Comparison of ENCODE assay signal across 1 mouse cellular context in the genomic region with DNA sequence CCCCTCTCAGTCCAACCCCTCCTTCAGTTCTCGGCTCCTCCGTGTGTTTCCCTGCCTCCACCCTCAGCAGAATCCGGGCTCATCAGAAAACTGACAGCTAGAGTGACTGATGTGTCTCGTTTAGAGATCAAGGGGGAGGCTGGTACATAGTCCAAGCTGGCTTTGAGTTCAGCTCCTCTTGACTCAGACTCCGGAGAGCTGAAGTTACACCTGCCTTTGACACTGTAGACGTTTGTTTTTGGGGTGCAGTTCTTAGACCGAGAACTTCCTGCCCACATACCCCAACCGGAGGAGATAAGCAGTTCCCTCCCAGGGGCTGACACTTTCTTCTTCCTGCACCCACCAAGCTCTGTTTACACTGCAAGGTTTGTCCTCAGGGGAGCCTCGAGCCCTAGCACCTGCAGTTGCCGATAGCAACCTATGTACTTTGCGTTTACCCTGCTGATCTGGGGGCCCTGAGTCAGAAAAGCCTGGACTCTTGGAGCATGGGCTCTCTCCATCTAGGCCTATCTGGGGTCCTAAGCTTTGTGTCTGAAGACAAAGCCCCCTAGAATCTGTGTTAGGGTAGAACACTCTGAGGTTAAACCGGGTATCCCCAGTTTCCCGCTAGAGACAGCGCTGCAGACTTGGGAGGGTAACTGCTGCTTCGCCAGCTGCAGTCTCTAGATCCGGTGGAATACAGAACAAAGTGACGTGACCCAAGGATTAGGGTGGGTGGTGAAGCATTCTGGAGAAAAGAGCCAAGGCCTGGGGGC.
TF ChIP-seq lines count a peak whose summit lies in the region.

No protein-coding gene starts in this region.

TF ChIP-seq in MEL, 35 proteins besides CTCF, POLR2A, EP300 and RAD21 (continued from another document):
- TF ChIP-seq NELFE (IDR thresholded peaks at IDR 0.05; ENCODE audit: low read depth, low read length) (peak; percentile 57), BHLHE40 (IDR thresholded peaks at IDR 0.05; ENCODE audit: borderline replicate concordance, low read depth, low read length) (no peak), MAX (IDR thresholded peaks at IDR 0.05; ENCODE audit: low read length) (peak; percentile 57; the same call in 1 of the 2 replicates), GATA1 (IDR thresholded peaks at IDR 0.05; ENCODE audit: low read depth, low read length) (peak; percentile 89), USF2 (IDR thresholded peaks at IDR 0.05; ENCODE audit: borderline replicate concordance in 1 of 2, insufficient read depth in 1 of 2, low read depth in 1 of 2, low read length in 2 of 2) (no peak), CHD2 (IDR thresholded peaks at IDR 0.05; ENCODE audit: low read length) (no peak), POLR2AphosphoS2 (IDR thresholded peaks at IDR 0.05; ENCODE audit: low read length) (no peak; the same call in 1 of the 2 replicates), TBP (IDR thresholded peaks at IDR 0.05; ENCODE audit: low read depth, low read length) (peak; percentile 83), ELF1 (IDR thresholded peaks at IDR 0.05; ENCODE audit: low read depth, low read length) (no peak), ZKSCAN1 (IDR thresholded peaks at IDR 0.05; ENCODE audit: low read depth, low read length) (no peak), MAFK (IDR thresholded peaks at IDR 0.05; ENCODE audit: borderline replicate concordance, low read depth, low read length) (no peak), ZMIZ1 (IDR thresholded peaks at IDR 0.05; ENCODE audit: low read depth, low read length) (no peak; the same call in 1 of the 2 replicates), POLR2AphosphoS5 (IDR thresholded peaks at IDR 0.05; ENCODE audit: borderline replicate concordance, low read depth, low read length) (no peak), KAT2A (conservative IDR thresholded peaks at IDR 0.05; ENCODE audit: low read depth, low read length) (no peak), MEF2A (IDR thresholded peaks at IDR 0.05; ENCODE audit: extremely low read depth, insufficient replicate concordance, low read depth, low read length, poor library complexity, severe bottlenecking) (no peak), USF1 (IDR thresholded peaks at IDR 0.05; ENCODE audit: low read depth, low read length) (no peak), TCF12 (IDR thresholded peaks at IDR 0.05; ENCODE audit: low read depth, low read length) (peak; percentile 74), UBTF (IDR thresholded peaks at IDR 0.05; ENCODE audit: borderline replicate concordance, insufficient read depth, low read depth, low read length) (no peak), ETS1 (IDR thresholded peaks at IDR 0.05; ENCODE audit: low read depth, low read length) (peak; percentile 82), RCOR1 (IDR thresholded peaks at IDR 0.05; ENCODE audit: low read depth, low read length) (0 out of 2 replicates have a peak, but pooled peaks have one; percentile 34), CHD1 (IDR thresholded peaks at IDR 0.05; ENCODE audit: low read depth, low read length) (no peak), MXI1 (IDR thresholded peaks at IDR 0.05; ENCODE audit: low read depth, low read length) (peak; percentile 53; the same call in 1 of the 2 replicates), MYB (IDR thresholded peaks at IDR 0.05; ENCODE audit: low read depth, low read length) (no peak), MYC (IDR thresholded peaks at IDR 0.05; ENCODE audit: low read depth, low read length) (no peak), TAL1 (IDR thresholded peaks at IDR 0.05; ENCODE audit: low read length) (peak; percentile 63), GABPA (IDR thresholded peaks at IDR 0.05; ENCODE audit: low read depth, low read length) (no peak), SIN3A (IDR thresholded peaks at IDR 0.05; ENCODE audit: low read length) (peak; percentile 92), HCFC1 (IDR thresholded peaks at IDR 0.05; ENCODE audit: low read depth, low read length) (peak; percentile 51; the same call in 1 of the 2 replicates)
